Mouse (Mus musculus): ENCODE data around the gene Hsd17b6.

GRCm38 (mm10) chr10:128015068-128015934, 7.9 kb upstream of the Hsd17b6 start, which contains the start of gene Prim1:
- TF ChIP-seq CTCF (IDR thresholded peaks at IDR 0.05; ENCODE audit: low read depth) (no peak), EP300 (IDR thresholded peaks at IDR 0.05; ENCODE audit: low read depth) (no peak)

Measured in heart, postnatal 0 days (tissue).